Mouse (Mus musculus): ENCODE data around the gene BC061212. TPM values are rescaled to one million over a fixed set of nuclear protein-coding genes. Genes with fewer than 3 reads are reported as not detected.

The BC061212 gene
- not detected in 2 replicates for polyA plus RNA-seq (2012; rRNA removed)

GRCm38 (mm10) chr5:94070445-94070844 is at the start of gene BC061212:
Gene BC061212, minus strand, starts transcription at chr5:94070545.

GRCm38 (mm10) chr5:94076085-94076484 is 5.7 kb upstream of the BC061212 start, which contains the start of gene Gm6351:
Gene Gm6351, plus strand, starts transcription at chr5:94076385.

Other genes with a start within 250 kb of the BC061212 start
- gene Gm7792, start 226.8 kb downstream of the BC061212 start, polyA plus RNA-seq (2012; rRNA removed), result not detected in 2 replicates
- not detected in 2 replicates for gene Gm16429, start 141.5 kb downstream of the BC061212 start, polyA plus RNA-seq (2012; rRNA removed)
- gene Gm6351, start 5.8 kb upstream of the BC061212 start, polyA plus RNA-seq (2012; rRNA removed), result not detected in 2 replicates
- not detected in 2 replicates for gene Gm3106, start 147.5 kb upstream of the BC061212 start, polyA plus RNA-seq (2012; rRNA removed)
- not detected in 2 replicates for gene A430089I19Rik, start 236.3 kb upstream of the BC061212 start, polyA plus RNA-seq (2012; rRNA removed)
- gene Gm6502, start 243.9 kb upstream of the BC061212 start, polyA plus RNA-seq (2012; rRNA removed), result not detected in 2 replicates